Mouse (Mus musculus): ENCODE data around the gene Pp2d1. TPM values are rescaled to one million over a fixed set of nuclear protein-coding genes. Genes with fewer than 3 reads are reported as not detected.

Gene Pp2d1
- total RNA-seq, 2 experiments from 2014 or later, result not detected

GRCm38 (mm10) chr17:53566161-53566918, 27.1 kb upstream of the Pp2d1 start, which contains the start of gene Kat2b:
Kat2b (plus strand) TSS chr17:53566861.
- DNase-seq, result peak; percentile 71

GRCm38 (mm10) chr17:53564837-53565236, 25.6 kb upstream of the Pp2d1 start:
- no peak for DNase-seq

DNA sequence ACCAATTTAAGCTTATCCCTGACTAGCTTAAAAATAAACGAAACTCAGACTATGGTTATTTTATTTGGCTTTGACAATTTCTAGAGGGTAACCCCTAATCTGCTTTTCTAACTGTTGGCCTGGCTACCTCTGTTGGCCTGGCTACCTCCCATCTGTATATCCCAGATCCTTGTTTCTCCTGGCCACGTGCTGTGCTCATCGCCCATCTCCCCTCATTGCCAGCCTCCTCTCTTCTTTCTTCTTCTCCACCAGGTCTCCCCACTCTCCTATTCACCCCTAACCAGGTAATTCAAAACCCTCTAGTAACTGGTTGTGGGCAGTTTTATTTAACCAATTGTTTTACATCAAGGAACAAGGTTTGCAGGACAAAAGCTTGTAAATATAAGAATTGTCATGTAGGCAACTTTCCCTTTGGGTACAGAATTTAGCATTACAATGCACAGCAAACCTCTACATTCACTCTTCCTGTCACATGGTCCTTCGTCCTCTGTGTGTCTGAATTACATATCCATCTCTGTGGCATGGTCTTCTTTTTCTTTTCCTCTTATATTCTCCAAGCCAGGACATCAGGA, 22.3 kb upstream of the Pp2d1 start:
- no peak for DNase-seq

DNA sequence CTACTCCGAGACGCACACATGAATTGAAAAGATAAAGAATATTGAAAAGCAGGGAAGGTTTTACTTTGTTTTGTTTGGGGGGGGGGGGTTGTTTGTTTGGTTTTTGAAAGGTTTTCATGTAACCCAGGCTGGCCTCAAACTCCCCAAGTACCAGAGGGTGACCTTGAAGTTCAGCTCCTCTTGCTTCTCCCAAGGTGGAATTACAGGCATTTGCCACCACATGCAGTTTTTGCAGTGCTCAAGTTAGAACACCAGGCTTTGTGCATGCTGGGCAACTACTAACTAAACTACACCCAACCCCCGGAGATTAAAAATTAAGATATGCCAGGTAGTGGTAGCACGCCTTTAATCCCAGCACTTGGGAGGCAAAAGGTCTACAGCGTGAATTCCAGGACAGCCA, 20.4 kb upstream of the Pp2d1 start:
- no peak for DNase-seq

GRCm38 (mm10) chr17:53557443-53557842, 18.2 kb upstream of the Pp2d1 start:
- no peak for DNase-seq

- DNase-seq, result no peak
These were observed 15.6 kb upstream of the Pp2d1 start for GRCm38 (mm10) chr17:53554813-53555212.

DNA sequence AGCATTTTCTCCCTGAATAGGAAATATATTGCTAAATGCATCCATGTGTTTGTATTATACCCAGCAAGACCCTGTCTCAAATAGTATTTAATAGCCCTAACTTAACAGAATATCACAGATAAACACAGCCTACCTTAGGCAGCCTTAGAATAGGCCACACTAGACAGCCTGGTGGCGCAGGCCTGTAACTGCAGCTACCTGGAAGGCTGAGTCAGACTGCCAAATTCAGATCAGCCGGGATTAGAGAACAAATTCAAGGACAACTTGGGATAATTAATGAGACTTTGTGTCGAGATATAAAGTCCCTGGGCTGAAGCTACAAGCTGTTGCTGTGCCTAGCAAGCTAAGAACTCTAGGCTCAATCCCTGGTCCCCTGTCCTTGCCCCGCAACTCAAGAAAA, 14.8 kb upstream of the Pp2d1 start:
- no peak for DNase-seq

DNA sequence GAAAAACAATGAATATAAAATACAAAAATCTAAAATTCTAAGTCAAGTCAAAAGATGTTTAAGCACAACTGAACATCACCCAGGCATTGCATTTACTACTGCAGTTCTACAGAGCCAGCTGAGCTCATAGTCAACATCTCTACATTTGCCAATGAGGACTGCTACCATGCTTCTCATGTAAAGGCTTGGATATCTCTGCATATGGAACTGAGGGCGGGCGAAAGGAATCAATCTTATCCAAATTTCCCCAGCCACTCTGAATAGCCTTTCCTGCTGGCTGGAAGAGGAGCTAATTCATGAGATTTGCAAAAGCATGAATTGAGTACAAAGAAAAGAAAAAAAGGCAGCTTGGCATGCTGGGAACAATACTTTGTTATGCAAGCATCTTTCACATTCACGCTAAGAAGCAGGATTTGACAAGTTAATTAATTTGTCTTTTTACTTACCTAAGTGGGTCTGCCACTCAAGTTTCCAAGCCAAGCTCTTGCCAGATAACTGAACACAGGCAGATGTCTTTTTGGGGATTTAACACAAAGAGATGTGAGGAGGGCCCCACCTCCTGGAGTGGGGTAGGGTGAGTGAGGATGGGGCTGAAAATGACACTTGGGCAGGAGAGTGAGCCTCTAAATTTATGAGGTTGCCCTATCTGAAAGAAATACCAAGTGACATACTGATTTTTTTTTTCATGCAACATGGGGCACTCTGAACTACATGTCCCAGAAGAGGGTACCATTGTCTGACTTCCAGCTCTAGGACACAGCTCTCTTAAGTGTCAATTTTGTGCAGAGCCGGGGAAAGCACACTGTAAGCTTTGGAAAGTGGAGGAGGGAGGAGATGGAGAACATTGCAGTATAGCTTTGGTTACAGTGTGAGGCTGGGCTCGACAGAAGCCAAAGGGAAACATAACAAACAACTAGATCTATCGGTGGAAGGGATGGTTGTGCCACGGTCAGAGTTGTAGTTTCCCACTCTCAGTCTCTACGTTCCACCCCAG, 12.4 kb upstream of the Pp2d1 start:
- DNase-seq, result no peak

GRCm38 (mm10) chr17:53543591-53544324, 4.5 kb upstream of the Pp2d1 start:
- peak; percentile 53 for DNase-seq

GRCm38 (mm10) chr17:53542536-53542935, 3.3 kb upstream of the Pp2d1 start:
- no peak for DNase-seq

GRCm38 (mm10) chr17:53532425-53532824, 6.8 kb downstream of the Pp2d1 start:
- DNase-seq, result peak; percentile 56

- DNase-seq, result no peak
These were observed 8.1 kb downstream of the Pp2d1 start for GRCm38 (mm10) chr17:53531160-53531559.

DNA sequence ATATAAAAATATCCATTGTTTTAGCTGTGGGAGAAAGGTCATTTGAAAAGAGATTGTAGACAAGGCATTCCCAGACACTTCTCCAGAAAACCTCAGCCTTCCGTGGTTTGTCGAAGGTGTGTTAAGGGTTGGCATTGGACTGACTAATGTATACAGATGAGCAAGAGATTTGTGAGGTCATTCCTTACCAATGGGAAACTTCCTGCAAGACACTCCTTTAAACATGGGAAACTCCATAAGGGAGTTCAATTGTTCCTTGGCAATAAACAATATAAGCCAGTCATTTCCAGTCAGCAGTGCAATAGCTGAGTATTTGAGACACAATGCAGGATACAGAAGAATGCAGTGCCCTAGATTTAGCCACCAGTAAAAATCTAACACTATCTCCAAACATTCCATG, 11.2 kb downstream of the Pp2d1 start:
- no peak for DNase-seq

DNA sequence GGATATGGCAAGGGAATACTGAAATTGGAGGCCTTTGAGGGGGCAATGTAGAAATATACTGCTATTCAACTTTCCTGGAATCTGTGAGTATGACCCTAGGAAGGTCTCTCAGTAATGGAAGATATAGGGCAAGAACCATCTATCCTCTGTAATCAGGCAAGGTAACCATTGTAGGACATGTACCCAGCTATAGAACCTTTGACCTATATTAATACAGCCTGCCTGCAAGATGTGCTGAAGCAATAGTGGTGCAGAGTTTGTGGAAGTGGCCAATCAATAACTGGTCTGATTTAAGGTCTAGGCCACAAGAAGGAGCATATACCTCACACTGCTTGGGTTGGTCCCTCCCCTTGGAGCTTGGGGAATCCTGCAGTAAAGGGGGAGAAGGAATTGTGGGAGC, 18.7 kb downstream of the Pp2d1 start:
- DNase-seq, result no peak

- DNase-seq, result no peak
These were observed 19.9 kb downstream of the Pp2d1 start for GRCm38 (mm10) chr17:53519364-53519763.

DNA sequence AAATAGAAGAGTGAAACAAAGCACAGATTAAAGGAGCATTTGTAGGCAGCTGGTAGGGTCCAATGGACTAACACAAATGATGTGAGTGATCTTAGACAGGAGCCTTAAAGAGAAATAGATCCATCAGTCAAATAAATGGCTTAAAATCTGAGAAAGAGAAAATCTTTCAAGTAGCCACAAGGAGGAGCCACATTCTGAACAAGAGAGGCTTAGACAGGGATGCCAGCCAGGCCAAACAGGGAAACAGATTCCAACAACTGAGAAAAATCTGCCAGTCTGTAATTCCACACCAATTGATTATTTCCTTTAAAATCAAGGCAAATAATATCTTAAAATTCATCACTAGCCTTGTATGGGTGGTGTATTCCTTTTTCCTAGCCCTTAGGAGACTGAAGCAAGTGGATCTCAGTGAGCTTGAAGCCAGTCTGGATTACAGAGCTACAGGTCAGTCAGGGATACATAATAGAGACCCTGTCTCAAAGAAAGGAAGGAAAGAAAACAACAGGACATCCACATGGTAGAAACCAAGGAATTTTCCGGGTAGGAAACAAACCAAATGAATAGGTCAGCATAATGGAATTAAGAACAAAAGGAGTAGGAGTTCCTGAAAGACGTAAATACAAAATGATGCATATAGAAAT, 26.8 kb downstream of the Pp2d1 start:
- DNase-seq, result peak; percentile 17

- DNase-seq, result no peak
These were observed 36.3 kb downstream of the Pp2d1 start for GRCm38 (mm10) chr17:53502966-53503365.

- DNase-seq, result no peak
These were observed 50.3 kb downstream of the Pp2d1 start for GRCm38 (mm10) chr17:53489007-53489378.

DNA sequence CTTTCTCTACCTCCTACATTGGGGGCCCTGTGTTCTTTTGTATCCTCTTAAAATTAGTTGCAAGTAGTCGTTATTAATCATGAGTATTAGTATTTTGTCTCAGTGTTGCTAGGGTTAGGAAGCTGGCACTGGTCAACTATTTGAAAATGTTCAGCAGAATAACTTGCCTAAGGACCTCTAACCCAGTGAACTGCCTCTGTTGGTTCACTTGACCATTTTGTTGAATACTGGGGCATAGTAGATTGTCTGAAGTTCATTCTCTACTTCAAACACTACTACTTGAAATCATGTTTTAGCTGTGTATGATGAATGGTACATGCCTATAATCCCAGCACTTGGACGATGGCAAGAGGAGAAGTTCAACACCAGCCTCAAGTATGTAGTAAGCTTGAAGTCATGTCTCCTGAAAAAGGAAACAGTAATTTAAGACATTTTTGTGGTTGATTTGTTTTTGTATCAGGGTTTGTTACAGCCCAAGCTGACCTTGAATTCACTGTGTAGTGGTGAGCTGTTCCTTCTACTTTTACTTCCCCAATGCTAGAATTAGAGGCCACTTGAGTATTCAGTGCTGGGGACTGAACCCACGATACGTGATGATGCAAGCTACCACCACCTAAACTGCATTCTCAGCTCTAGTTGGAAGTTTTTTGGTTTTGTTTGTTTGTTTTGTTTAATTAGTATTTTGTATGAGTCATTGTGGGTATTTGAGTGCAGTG, 50.8 kb downstream of the Pp2d1 start:
- DNase-seq, result no peak

DNA sequence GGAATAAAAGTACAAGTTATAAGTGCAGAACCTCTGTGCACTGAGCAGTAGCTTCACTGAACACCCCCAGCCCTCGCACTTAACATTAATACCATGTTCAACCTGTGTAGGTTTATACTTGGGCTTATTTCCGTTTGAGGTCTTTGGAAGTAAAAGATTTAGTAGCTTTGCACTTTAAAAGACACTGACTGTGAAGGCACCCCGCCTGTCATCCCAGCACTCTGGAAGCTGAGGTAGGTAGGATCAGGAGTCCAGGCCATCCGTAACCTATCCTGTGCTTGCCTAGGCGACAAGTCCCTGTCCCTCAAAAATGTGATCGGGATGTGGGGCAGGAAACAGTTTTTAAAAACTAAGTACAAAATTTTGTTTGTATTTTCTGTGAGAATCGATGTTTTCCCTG, 58.8 kb downstream of the Pp2d1 start:
- DNase-seq, result no peak

DNA sequence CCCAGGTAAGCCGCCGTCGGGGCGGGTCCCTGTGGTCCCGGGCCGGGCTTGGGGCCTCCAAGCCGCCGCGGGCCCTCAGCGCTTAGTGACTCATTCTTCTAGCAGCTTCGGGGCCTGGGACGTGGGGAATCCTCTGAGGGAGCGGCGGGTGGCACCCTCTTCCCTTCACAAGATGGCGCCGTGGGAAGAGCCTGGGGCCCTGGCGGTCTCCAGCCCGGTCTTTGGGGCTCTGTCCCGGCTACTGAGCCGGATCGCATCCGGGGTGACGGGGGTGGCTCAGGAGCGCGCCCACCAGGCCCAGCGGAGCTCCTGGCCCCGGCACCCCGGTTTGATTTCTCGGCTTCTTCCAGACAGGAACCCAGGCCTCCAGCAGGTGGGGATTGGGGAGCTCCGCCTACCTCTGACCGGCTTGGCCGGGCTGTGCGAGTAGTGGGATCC, 59.6 kb downstream of the Pp2d1 start:
- DNase-seq, result peak; percentile 60

Data from heart, postnatal 4 days (tissue).